Mouse (Mus musculus) midbrain, postnatal 0 days (tissue): Measurements from ENCODE around the gene Mynn. TPM values are rescaled to one million over a fixed set of nuclear protein-coding genes. Genes with fewer than 3 reads are reported as not detected.

Source experiments
- ATAC-seq: fragments of 200-750 bp; cut with Nextera tagmentation; 2 replicates; pipeline ENCODE4 v1.8.0; 2017; ENCODE audit warnings: moderate number of reproducible peaks, mild to moderate bottlenecking, moderate TSS enrichment, moderate library complexity; ENCODE audit not compliant: low FRiP score
- DNase-seq: peaks from one replicate; pipeline ENCODE4 v3.0.0-alpha.2; 2015; ENCODE audit warnings: low spot score
- H3K27ac ChIP-seq: fragments of 300-500 bp; sonication (generic); 2 replicates; pipeline ENCODE4 v1.5.1; 2014; ENCODE audit warnings: low read depth, mild to moderate bottlenecking, low read length, mixed read lengths
- H3K27me3 ChIP-seq: fragments of 300-500 bp; sonication (generic); 2 replicates; pipeline ENCODE4 v1.6.1; 2014; ENCODE audit warnings: low read length, control low read depth, mixed read lengths; ENCODE audit not compliant: insufficient read depth
- H3K36me3 ChIP-seq: fragments of 300-500 bp; sonication (generic); 2 replicates; pipeline ENCODE4 v1.6.1; 2014; ENCODE audit warnings: low read length, control low read depth, mixed read lengths; ENCODE audit not compliant: insufficient read depth
- H3K4me1 ChIP-seq: fragments of 300-500 bp; sonication (generic); 2 replicates; pipeline ENCODE4 v1.6.1; 2014; ENCODE audit warnings: mild to moderate bottlenecking, control low read depth, antibody characterized with exemption, low read length, mixed read lengths; ENCODE audit not compliant: insufficient read depth
- H3K4me2 ChIP-seq: fragments of 300-500 bp; sonication (generic); 2 replicates; pipeline ENCODE4 v1.6.1; 2014; ENCODE audit warnings: low read depth, mild to moderate bottlenecking, low read length, mixed read lengths; ENCODE audit not compliant: poor library complexity, severe bottlenecking
- H3K4me3 ChIP-seq: fragments of 300-500 bp; sonication (generic); 2 replicates; pipeline ENCODE4 v1.5.1; 2014; ENCODE audit warnings: low read depth, mild to moderate bottlenecking, low read length, moderate library complexity
- H3K9ac ChIP-seq: fragments of 300-500 bp; sonication (generic); replicated peaks from 2 replicates; pipeline ENCODE4 v1.6.1; 2014; ENCODE audit warnings: mild to moderate bottlenecking, low read length, moderate library complexity, mixed read lengths; ENCODE audit not compliant: poor library complexity, severe bottlenecking
- H3K9me3 ChIP-seq: fragments of 300-500 bp; sonication (generic); 2 replicates; pipeline ENCODE4 v1.6.1; 2016; ENCODE audit warnings: low read length, control low read depth
- CTCF ChIP-seq: IDR thresholded peaks from 2 replicates; pipeline ENCODE4 v1.5.1; 2016; ENCODE audit warnings: antibody characterized with exemption, mild to moderate bottlenecking
- WGBS: fragments of 180-500 bp; shearing (Covaris S2); extraction: QIAGEN DNeasy Blood & Tissue Kit; methylation state at CpG from one replicate; pipeline ENCODE4 v1.1.7; 2014; 5-methylcytosine and 5-hydroxymethylcytosine counted together
- polyA plus RNA-seq: library from polyadenylated mRNA; unstranded; fragments of >200 nt; fragmentation: Nextera tagmentation; extraction: Ambion mirVana; gene quantifications from 2 replicates; pipeline ENCODE4 v1.2.1, GENCODE M21; 2015
- total RNA-seq: library from RNA; depleted of rRNA; stranded (reverse); fragments of >200 nt; gene quantifications from 2 replicates; pipeline ENCODE4 v1.2.3, GENCODE M21; 2014

The Mynn gene
- total and polyA plus RNA-seq, 2 experiments from 2014 or later, result 17.2 to 19.0 TPM

DNA sequence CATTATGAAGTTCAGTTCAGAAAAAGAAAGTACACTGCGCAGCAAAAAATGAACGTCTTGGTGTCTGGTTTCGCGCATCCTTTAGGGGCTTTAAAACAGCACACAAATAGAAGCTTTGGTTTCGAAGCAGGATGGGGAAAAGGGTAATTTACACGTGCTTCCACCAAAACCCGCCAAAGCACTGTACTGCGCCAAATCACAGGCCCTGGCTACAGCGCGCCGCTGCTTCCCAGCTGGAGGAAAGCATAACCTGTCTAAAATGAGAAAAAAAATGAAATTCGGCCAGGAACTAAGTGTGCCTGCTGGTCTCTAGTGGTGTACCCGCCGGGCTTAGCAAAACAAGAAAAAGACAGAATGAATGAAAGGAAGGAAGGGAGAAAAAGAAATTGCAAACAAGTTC, 1.1 kb upstream of the Mynn start:
- Histone ChIP-seq H3K9ac (peak overlapping the region; percentile 39; the same call in 1 of the 2 replicates), H3K4me1 (0 out of 2 replicates have a peak, but pooled peaks cover 4% of the 10 kb centered on the region), H3K4me2 (peak overlapping the region; percentile 83), H3K27me3 (no peaks in the 10 kb centered on the region), H3K27ac (peak overlapping the region; percentile 47), H3K9me3 (no peaks in the 10 kb centered on the region), H3K4me3 (peak overlapping the region; percentile 90), H3K36me3 (no peaks in the 10 kb centered on the region; the same call in 1 of the 2 replicates)
- no peak for ATAC-seq
- whole genome bisulfite sequencing, result under 1% methylated on average over 14 of the region's 14 CpGs
- no peak for TF ChIP-seq CTCF
- DNase-seq, result peak; percentile 34

GRCm38 (mm10) chr3:30601175-30601574, 690 bp upstream of the Mynn start:
- Histone ChIP-seq H3K4me3 (peak overlapping the region; percentile 90), H3K27ac (no peak overlapping the region), H3K4me1 (0 out of 2 replicates have a peak, but pooled peaks cover 4% of the 10 kb centered on the region), H3K9me3 (no peaks in the 10 kb centered on the region), H3K4me2 (peak overlapping the region; percentile 83), H3K27me3 (no peaks in the 10 kb centered on the region), H3K36me3 (peaks cover under 1% of the 10 kb centered on the region; the same call in 1 of the 2 replicates), H3K9ac (no peak overlapping the region)
- TF ChIP-seq CTCF, result no peak
- WGBS, result under 1% methylated on average over 17 of the region's 17 CpGs
- DNase-seq (peak; percentile 92), ATAC-seq (no peak)

DNA sequence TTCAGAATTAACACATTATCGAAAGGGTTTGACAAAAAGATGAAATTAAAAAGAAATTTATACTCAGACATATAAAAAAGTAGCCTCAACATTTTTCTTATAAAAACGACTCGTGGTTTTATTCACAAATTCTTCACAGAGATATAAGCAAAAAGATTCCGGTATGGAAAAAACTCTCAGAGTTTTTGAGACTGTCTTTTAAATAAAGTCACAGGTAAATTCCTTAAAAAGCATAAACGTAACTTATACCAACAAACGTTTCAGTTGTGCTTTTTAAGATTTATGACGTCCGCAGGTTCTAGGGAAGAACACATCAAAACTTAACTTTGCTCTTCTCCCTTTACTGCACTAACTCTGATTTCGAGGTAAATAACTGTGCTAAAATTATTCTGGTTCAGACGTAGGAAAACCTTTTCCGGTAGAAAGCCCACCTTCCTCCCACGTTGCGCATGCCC, 228 bp upstream of the Mynn start:
- Histone ChIP-seq H3K27ac (peak overlapping the region; percentile 95), H3K4me2 (peak overlapping the region; percentile 83), H3K36me3 (peaks cover 4% of the 10 kb centered on the region; the same call in 1 of the 2 replicates), H3K4me1 (0 out of 2 replicates have a peak, but pooled peaks cover 4% of the 10 kb centered on the region), H3K9ac (no peak overlapping the region), H3K27me3 (no peaks in the 10 kb centered on the region), H3K9me3 (no peaks in the 10 kb centered on the region), H3K4me3 (peak overlapping the region; percentile 90)
- DNase-seq (no peak), ATAC-seq (no peak)
- WGBS, result 1% methylated on average over 13 of the region's 13 CpGs
- no peak for TF ChIP-seq CTCF

GRCm38 (mm10) chr3:30602740-30603098, 854 bp downstream of the Mynn start:
- H3K9me3 ChIP-seq, result no peaks in the 10 kb centered on the region
- TF ChIP-seq CTCF, result no peak
- peaks cover 9% of the 10 kb centered on the region for H3K36me3 ChIP-seq
- peak overlapping the region; percentile 90 for H3K4me3 ChIP-seq
- under 1% methylated on average over 27 of the region's 27 CpGs for WGBS
- H3K27me3 ChIP-seq, result no peaks in the 10 kb centered on the region
- ATAC-seq (peak; percentile 46), DNase-seq (peak; percentile 67)
- H3K4me1 ChIP-seq, result 0 out of 2 replicates have a peak, but pooled peaks cover 4% of the 10 kb centered on the region
- peak overlapping the region; percentile 95 for H3K27ac ChIP-seq
- H3K4me2 ChIP-seq, result peak overlapping the region; percentile 83
- H3K9ac ChIP-seq, result peak overlapping the region; percentile 79

- DNase-seq (no peak), ATAC-seq (no peak)
- Histone ChIP-seq H3K4me1 (0 out of 2 replicates have a peak, but pooled peaks cover 4% of the 10 kb centered on the region), H3K9me3 (no peaks in the 10 kb centered on the region), H3K9ac (peak overlapping the region; percentile 79; the same call in 1 of the 2 replicates), H3K27ac (no peak overlapping the region), H3K4me2 (peak overlapping the region; percentile 83), H3K27me3 (no peaks in the 10 kb centered on the region), H3K36me3 (peaks cover 12% of the 10 kb centered on the region), H3K4me3 (peak overlapping the region; percentile 90)
- no peak for TF ChIP-seq CTCF
- 24% methylated on average over 10 of the region's 10 CpGs for WGBS
Observed at GRCm38 (mm10) chr3:30603256-30603655, 1.4 kb downstream of the Mynn start.

DNA sequence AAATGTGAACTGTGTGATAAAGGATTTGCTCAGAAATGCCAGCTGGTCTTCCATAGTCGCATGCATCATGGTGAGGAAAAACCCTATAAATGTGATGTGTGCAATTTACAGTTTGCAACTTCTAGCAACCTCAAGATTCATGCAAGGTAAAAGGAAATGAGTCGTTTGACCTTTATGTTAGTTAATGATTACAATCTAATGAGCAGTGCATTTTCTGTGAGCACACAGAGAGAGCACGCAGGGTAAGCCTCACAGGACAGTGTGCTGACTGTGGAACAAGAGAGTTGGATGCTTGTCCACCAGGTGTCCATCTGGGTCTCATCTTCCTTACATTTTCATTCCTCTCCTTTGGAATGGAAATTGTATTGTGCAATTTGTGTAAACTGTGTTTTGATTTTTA, 7.1 kb downstream of the Mynn start:
- Histone ChIP-seq H3K4me2 (no peak overlapping the region), H3K27ac (no peak overlapping the region), H3K9me3 (no peaks in the 10 kb centered on the region), H3K9ac (no peak overlapping the region), H3K4me3 (no peak overlapping the region), H3K27me3 (no peaks in the 10 kb centered on the region), H3K4me1 (no peaks in the 10 kb centered on the region), H3K36me3 (peaks cover 24% of the 10 kb centered on the region)
- DNase-seq (no peak), ATAC-seq (no peak)
- WGBS, result 97% methylated on average over 3 of the region's 3 CpGs
- no peak for TF ChIP-seq CTCF
